Mouse (Mus musculus): ENCODE results near the gene Sdk1.

The Sdk1 gene

GRCm38 (mm10) chr5:142010189-142010588, 768.9 kb downstream of the Sdk1 start:
- no peak for DNase-seq (ENCODE audit: low spot score)

DNA sequence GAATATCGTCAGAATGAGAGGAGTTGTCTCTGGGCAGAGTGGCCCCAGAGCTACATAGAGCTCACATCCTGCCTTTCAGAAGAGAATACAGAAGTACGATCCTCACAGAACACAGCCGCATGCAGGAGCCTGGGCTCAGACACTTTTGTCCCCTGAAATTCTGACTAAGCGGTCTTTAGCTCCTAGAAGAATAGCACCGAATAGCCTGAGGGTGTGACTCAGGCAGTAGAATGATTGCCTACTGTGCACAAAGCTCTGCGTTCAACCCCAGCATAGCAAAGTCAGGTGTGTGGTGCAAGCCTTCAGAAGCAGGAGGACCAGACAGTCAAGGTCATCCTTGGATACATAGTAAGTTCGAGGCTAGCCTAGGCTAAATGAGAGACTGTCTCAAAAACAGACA, 775.7 kb downstream of the Sdk1 start:
- no peak for DNase-seq (ENCODE audit: low spot score)

GRCm38 (mm10) chr5:142022877-142023580, 781.7 kb downstream of the Sdk1 start:
- DNase-seq (ENCODE audit: low spot score), result no peak

DNA sequence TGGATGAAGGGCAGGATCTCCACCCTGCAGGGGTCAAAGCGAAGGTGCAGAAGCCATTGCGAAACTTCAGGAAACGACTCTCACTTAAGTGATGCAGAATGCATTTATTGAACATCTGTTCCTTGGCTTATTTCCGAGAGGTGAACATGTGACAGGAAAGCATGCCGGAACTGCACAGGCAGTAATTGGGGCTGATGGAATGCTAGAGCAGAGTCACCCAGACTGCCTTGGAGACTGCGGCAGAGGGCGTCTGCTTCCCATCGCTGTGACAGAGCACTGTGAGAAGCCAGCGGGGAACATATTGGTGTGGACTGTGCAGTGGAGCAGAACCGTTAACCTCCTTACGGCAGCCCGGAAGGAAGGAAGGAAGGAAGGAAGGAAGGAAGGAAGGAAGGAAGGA, 783.2 kb downstream of the Sdk1 start:
- no peak for DNase-seq (ENCODE audit: low spot score)

GRCm38 (mm10) chr5:142036536-142036935, 795.2 kb downstream of the Sdk1 start:
- DNase-seq (ENCODE audit: low spot score), result no peak

DNA sequence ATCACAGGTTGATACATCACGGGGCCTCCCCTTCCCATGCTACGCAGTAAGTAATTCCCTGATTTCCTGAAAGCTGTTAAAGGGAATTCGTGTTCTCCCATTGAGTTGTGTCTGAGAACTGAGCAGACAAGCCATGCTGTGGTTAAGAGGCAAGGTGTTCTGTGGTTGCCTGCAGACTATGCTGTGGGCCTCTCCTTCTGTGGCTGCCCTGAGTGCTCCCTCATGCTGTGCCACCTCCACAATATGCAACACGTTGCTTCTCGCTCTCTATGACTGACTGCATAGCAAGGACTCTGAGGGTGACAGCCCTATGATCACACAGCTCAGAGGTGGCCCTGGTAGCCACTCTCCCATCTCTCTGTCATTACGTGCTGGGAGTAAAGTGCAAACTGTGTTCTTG, 797.9 kb downstream of the Sdk1 start:
- DNase-seq (ENCODE audit: low spot score), result no peak

- no peak for DNase-seq (ENCODE audit: low spot score)
Measured at GRCm38 (mm10) chr5:142039891-142040530, 798.7 kb downstream of the Sdk1 start.

DNA sequence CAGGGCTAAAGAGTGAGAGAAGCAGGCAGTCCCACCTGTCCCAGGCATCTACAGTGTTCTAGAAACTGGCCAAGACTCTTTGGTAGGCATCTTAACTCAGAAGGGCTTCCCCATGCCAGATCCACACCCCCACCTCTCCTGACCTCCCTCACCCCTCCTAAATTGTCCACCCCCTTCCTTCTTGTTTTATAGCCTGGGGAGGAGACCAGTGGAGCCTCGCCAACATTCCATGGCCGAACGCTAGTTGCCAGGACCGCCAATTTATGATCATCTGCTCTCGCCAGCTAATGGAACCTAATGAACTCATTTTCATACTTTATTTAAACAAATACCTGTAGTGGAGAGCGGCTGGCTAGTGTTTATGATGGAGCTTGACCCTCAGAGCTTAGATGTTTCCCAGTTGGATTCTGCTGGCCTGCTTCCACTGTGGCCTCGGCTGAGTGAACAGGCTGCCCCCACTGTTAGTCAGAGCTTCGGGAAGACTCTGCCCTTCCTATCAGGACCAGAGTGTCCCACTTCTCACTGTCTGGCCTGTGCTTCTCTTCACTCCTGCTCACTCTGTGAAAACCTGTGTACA, 800.0 kb downstream of the Sdk1 start:
- DNase-seq (ENCODE audit: low spot score), result peak; percentile 32

DNA sequence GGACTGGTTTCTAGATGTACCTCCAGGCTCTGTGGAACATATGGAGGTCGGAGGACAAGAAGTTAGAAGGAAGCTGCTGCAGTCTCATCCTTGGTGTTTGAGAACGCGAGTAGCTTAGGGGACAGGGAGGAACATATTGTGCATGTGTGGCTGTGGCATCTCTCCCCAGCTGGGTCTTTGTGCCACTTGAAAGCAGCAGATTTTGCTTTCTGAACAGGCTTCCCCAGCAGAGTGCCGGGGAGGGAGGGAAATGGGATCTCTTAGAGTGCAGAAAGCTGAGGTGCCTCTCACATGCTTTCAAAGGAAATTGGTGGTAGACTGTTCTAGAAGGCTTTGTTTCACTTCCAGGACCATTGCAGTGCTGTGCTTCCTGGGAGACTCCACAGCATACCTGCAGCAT, 820.5 kb downstream of the Sdk1 start:
- no peak for DNase-seq (ENCODE audit: low spot score)

DNA sequence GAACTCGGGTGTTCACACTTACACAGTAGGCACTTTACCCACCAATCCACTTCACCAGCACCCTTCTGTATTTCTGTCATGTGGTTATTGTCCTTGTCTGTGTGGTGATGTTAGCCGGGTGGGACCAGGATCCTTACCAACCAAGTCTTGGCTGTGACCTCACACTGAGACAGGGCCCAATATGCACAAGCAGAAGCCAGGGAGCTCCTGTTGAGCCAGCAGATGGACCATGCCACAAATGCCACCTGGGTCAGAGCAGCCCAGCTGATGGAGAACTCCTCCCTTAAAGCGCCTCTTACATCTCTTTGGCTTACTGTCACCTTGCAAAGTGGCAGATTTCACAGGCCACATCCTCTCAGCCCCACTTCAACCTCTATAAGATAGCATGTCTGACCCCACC, 830.0 kb downstream of the Sdk1 start:
- DNase-seq (ENCODE audit: low spot score), result no peak

- DNase-seq (ENCODE audit: low spot score), result no peak
Measured at GRCm38 (mm10) chr5:142073901-142074300, 832.6 kb downstream of the Sdk1 start.

DNA sequence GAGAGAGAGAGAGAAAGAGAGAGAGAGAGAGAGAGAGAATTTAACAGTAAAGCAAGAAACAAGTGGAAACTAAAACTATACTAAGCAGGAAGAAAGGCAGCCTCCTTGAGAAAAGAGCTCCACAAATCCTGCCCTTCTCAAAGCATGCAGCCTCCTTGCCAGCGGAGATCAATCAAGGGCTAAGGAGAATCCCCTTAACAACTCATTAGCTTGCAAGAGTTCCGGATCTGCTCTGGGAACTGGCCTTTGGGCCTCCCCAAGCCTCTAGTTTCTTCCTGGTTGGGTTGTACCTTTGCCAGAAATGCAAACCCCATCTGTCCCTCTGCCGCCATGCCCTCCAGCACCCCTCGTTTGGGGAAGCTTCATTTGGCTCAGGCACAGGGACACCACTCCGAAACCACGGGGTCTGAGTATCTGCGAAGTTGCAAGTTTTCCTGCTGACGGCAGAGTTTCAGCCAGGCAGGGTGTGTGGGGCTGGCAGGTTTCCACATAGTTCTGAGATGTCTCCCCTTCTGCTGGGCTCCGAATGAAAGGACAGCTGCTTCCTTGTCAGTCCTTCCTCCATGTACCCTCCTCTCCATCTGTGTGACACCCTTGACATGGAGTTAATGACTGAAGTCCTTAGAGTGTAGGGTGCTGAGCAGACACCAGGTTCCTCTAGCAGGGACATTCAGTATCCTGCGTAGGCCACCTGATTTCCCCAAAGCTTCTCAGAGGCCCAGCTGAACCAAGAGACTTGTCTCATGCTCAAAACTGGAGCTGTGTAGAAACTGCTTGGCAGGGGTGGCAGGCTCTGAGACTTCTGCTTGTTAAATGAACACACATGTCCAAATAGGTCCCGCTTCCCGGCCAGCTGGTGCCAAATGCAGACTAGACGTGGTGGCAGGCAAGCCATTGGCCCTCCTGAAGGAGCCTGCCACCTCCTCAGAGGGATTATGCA, 833.5 kb downstream of the Sdk1 start:
- peak; percentile 10 for DNase-seq (ENCODE audit: low spot score)

DNA sequence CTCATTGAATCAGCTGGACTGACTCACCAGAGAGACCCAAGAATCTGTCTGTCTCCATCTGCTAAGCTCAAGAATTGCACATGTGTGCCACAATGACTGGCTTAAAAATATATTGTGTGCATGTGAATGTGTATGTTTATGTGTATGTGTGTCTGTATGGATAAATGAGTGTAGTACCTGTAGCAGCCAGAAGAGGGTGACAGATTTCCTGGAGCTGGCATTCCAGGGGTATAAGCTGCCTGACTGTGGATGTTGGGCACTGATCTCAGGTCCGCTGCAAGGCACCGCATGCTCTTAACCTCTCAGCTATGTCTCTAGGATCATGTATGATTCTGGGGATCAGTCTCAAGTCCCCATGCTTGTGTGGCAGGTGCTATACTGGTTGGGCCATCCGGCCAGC, 839.4 kb downstream of the Sdk1 start:
- DNase-seq (ENCODE audit: low spot score), result no peak

DNA sequence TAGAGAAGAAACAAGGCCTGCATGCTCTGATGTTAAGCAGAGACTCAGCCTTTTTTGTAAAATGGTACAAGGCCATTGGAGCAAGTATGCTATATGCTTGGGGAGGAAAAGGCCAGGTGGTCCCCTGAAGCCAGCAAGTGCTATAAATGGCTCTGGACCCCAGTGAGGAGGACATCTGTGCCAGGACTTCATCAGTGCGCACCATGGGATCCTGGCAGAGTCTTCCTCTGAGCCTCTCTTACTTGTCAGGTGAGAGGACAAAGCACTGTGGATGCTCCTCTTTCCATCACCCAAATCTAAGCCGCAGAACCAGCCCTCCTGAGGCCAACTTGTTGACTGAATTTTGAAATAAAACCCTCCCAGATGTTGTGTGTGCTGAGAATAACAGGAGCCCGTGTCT, 839.8 kb downstream of the Sdk1 start:
- DNase-seq (ENCODE audit: low spot score), result no peak

- no peak for DNase-seq (ENCODE audit: low spot score)
Measured at GRCm38 (mm10) chr5:142096377-142096841, 855.1 kb downstream of the Sdk1 start.

DNA sequence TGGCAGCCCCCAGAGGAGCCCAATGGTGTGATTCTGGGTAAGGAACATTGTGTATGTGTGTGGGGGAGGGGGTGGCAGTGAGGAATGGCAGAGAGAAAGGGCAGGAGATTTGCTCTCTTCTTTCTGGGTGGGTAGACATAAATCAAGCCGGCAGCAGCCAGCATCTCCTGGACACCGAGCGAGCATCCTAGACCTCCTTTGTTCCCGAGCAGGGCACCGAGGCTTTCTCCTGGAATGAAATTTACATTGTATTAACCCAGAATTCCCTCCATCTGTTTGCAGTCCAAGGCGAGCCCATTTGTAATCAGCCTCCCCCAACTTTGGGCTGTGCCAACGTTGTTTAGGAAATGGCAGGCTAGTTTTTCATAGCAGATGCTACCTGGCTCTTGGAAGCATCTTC, 858.9 kb downstream of the Sdk1 start:
- no peak for DNase-seq (ENCODE audit: low spot score)

DNA sequence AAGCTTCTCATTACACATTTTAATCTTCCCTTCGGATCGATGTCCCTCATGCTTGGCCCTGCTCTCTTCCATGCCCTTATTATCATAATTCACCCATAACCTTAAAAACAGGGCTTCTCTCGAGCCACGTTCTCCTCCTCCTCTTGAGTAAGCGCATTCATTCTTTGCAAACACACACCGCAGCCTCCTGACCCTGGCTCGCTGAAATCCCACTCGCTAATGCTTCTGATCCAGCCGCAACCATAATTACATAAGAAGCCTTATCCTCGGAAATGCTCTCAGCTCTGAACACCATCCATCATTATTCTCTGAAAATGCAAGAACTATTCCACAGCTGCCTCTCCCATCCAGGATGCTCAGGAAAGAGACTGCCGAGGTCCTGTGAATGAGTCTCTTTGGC, 866.1 kb downstream of the Sdk1 start:
- no peak for DNase-seq (ENCODE audit: low spot score)

DNA sequence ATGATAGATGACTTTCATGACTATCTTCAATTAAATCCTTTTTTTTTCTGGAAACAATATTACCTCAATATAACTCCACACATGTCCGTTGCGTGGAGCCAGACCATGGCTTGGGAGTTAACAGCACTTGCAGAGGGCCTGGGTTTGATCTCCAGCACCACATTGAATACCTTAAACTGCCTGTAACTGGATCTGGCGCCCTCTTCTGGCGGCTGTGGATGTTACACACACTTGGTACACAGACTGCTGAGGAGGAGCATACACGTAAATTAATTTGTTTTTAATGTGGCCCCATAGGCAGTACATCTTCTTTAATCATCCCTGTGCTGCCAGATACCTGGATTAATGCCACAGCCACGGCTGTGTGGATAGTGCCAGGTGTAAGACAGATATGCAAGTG, 870.7 kb downstream of the Sdk1 start:
- no peak for DNase-seq (ENCODE audit: low spot score)

GRCm38 (mm10) chr5:142113210-142114175, 872.2 kb downstream of the Sdk1 start:
- DNase-seq (ENCODE audit: low spot score), result no peak

DNA sequence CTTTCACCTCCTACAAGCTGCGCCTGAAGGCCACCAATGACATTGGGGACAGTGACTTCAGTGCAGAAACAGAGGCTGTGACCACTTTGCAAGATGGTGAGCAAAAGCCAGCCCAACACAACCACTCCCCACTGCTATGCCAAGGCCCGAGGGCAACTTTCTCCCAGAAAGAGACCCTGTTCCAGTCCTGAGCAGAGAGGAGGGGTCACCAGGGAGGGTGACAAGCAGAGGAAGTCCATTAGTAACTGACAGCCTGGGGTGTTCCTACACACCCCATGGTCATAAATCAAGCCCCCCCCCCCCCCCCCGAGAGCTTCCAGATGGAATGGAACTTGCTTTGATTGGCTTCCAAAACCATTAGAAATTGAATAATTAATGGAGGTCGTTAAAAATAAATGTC, 886.5 kb downstream of the Sdk1 start:
- no peak for DNase-seq (ENCODE audit: low spot score)

DNA sequence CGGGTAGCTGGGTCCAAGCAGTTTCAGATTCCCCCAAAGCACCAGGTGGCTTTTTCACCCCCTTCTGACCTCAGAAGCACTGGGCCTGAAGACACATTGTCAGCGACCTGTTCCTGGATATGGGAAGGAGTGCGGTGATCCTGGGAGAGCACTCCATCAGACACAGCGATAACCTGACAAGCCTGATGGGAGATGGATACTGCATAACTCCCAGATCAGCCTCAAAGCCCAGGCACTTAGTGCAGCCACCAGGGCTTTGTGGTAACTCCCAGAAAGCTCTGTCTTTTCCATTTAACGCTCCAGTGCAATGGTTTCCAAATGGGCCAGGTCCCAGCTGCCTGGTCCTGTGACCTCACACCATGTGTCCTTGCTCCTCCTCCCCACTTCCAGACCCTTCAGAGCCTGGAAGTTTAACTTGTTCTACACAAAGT, 886.9 kb downstream of the Sdk1 start:
- DNase-seq (ENCODE audit: low spot score), result no peak
